Mouse (Mus musculus) cerebellum, postnatal 4 days (tissue): Measurements from ENCODE around the gene Syt7.
A peak's percentile ranks its signal among the peaks of the same experiment; 100 is the strongest.

Source experiments
- DNase-seq, 2 experiments: peaks; one replicate each; pipeline ENCODE4 v3.0.0; 2022; ENCODE audit warnings: low spot score in 2 of 2, mixed read lengths in 1 of 2

Gene Syt7

DNA sequence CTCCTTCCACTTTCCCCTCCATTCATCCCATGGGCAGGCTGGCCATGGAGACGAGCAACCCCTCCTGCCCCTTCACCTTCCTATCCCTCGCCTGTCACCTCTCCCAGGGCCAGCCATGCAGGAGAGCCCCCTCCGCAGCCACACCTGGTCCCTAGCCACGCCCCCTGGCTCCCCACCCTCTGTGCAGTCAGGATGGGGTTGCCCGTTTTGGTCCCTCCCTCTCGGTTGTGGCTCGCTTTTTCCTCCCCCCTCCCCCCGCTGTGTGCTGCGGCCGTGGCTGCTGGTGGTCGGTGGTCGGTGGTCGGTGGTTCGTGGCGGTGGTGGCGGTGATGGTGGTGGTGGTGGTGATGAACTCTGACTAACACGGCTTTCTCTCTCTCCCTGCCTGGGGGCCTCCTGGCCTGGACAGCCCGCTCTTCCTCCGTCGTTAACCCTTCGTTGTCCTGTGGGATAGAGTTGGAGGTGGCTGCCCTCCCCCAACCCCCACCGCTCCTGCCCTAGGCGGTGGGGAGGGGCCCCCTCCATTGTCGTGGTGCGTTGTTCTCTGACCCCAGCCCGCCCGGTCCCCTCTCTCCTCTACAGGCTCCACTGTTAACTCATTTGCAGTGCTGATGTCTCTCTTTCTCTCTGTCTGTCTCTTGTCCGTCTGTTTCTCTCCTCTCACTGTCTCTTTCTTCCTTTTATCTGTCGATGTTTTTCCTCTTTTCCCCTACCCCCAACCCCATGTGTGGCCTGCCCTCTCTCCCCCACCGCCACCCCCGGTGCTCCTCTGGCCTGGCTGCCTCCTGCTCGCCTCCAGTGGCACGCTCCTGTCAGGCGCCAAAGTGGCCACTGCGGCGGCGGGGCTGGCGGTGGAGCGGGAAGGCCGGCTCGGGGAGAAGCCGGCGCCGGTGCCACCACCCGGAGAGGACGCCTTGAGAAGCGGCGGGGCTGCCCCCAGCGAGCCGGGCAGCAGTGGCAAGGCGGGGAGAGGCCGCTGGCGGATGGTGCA is 33.4 kb downstream of the Syt7 start:
- DNase-seq, result no peak

GRCm38 (mm10) chr19:10424751-10425150 is 35.9 kb downstream of the Syt7 start:
- no peak for DNase-seq

DNA sequence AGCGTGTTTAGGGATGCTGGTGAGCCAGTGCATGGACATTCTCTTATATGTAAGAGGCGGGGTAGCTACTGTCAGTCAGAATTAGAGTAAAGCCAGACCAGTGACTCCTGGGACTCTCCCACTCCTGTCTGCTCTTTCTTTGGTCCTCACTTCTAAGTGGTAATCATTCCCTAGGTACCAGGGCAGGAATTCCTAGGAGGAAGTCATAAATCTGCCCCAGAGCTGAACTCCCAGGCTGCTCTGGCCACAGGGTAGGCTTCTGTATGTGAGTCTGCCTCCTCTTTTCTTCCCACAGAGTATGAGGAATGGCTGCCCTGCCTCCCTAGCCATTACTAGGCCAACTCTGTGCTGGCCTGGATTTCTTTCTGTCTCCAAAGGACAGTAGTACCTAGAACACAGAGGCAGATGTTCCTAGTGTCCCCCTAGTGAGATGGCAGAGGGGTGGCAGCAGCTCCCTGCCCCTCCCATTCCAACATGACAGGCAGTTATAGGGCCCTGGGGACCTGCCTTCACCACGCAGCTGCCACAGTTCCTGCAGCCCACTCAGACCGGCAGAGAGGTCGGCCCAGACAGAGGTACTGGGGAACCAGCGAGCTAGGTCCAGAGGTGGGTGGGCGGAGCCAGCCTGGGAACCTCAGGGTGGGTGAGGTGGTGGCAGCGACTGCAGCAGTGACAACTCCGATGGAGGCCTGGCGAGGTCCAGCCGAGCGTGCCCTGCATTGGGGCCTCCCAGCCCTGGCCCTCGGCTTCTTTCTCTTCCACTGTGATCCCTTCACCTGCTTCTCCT is 36.8 kb downstream of the Syt7 start:
- DNase-seq, result no peak

GRCm38 (mm10) chr19:10426312-10426711 is 37.4 kb downstream of the Syt7 start:
- DNase-seq, result no peak

GRCm38 (mm10) chr19:10426793-10427192 is 37.9 kb downstream of the Syt7 start:
- DNase-seq, result no peak

GRCm38 (mm10) chr19:10427431-10427830 is 38.5 kb downstream of the Syt7 start:
- DNase-seq, result no peak

DNA sequence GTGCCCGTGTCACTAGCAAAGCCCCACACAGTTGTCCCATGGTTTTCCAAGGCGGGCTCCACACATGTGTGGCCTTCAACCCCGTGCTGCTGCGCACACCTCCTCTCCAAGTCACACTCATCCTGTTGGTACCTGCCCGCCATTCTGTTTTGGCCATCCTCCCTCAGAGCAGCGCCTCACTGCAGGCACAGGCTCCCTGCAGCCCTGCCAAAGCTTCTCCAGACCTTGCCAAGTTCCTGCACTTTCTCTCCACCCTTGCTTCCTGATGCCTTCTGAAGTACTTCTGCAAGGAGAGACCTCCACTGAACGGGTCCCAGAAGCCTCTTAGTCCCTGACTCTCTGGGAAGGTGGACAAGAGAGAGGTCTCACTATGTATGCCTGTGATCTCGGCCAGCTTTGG is 40.5 kb downstream of the Syt7 start:
- DNase-seq, result no peak

GRCm38 (mm10) chr19:10431410-10431809 is 42.5 kb downstream of the Syt7 start:
- DNase-seq, result no peak

GRCm38 (mm10) chr19:10431841-10432240 is 43.0 kb downstream of the Syt7 start:
- DNase-seq, result no peak

GRCm38 (mm10) chr19:10433225-10433624 is 44.3 kb downstream of the Syt7 start:
- no peak for DNase-seq

- DNase-seq, result no peak
These were observed 45.1 kb downstream of the Syt7 start for GRCm38 (mm10) chr19:10433879-10434540.

GRCm38 (mm10) chr19:10434927-10435326 is 46.0 kb downstream of the Syt7 start:
- no peak for DNase-seq

DNA sequence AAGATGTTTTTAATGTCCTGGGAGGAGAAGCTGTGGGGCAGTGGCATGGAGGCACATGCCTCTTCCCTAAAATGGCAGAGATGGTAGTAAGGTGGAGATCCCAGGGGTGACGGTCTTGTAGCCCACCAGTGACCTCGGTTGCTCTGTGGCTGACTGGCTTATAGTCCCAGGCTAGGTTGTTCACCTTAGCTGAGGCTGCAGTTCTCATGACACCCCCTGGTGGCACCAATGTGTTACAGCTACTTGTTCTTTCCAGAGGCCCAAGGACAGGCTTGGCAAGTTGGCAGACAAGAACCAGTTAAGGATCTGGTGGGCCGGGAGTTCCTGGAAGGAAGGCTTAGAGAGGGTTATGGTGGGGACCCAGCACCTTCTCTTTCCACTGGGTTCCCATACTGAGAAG is 47.0 kb downstream of the Syt7 start:
- peak; percentile 49 to 73 for DNase-seq

DNA sequence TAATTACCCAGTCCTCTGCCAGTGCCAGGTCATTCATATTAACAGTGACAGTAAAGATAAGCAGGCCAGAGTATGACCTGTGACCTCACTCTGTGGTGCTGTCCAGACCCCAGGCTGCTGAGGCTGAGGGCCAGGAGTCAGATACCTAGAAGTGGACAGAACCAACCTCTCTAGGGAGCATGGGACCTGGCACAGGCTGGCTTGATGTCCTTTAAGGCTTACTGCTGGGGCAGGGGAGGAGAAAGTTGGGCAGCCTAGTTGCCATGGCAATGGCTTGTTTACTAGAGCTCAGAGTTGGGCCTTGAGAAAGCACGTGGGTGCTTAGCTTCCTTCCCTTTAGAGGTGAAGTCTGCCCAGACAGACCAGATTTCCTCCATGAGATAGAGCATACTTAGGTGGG is 47.8 kb downstream of the Syt7 start:
- no peak for DNase-seq

- no peak for DNase-seq
These were observed 48.6 kb downstream of the Syt7 start for GRCm38 (mm10) chr19:10437521-10437920.

DNA sequence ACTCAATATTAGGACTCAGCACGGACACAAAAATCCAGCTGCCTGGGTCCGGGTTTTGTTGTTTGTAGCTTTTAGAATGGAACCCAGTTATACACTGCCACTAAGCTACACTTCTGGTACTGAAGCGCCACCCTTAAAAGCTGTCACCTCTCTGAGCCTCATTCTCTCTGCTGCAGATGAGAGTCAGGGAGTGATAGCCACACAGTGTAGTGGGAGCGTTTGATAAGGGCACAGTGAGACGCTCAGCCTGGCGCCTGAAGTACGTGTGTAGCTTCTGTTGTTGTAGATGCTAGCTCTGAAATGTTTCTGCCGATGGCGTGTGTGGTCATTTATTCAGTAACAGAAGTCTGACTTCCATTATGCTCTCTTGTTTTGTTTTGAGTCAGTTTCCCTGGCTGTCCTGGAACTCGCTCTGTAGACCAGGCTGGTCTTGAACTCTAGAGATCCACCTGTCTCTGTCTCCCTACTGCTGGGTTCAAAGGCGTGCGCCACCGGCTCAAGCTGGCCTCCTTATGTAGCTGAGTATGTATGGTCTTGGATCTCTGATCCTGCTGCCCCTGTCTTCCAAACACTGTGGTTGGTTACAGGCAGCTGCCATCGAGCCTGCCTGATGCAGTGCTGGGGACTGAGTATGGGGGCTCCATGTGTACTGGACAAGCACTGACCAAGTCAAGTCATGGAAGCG is 55.9 kb downstream of the Syt7 start:
- DNase-seq, result no peak

DNA sequence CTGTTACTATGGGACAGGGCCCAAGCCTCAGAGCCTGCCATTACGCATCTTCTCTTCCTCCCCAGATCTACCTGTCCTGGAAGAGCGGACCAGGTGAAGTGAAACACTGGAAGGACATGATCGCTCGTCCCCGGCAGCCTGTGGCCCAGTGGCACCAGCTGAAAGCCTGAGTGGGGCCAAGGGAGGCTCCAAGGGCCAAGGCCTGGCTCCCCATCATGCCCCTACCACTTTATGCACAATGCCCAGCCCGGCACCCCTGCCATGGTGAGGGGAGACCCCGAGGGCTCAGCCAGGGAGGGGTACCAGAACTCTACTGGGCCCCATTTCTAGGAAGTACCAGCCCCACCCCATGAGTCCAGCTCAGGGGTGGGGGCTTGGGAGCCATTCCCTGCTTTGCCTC is 59.4 kb downstream of the Syt7 start:
- no peak for DNase-seq

DNA sequence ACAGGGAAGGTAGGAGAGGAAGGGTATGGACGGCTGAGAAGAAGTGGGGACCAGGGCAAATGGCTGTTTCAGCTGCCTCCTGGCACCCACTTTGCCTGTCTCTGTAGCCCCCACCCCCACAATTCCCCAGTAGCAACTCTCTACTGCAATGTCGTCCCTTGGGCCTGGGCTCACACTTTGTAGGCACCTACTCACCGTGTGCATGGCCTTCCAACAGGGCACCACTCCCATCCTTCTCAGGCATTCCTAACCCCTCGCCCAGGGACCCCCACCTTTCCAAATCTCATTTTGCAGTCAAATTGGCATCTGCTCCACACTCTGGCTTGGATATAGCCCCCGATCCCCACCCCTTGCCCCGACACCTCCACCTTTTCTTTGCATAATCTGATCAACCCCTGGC is 60.3 kb downstream of the Syt7 start:
- DNase-seq, result no peak

DNA sequence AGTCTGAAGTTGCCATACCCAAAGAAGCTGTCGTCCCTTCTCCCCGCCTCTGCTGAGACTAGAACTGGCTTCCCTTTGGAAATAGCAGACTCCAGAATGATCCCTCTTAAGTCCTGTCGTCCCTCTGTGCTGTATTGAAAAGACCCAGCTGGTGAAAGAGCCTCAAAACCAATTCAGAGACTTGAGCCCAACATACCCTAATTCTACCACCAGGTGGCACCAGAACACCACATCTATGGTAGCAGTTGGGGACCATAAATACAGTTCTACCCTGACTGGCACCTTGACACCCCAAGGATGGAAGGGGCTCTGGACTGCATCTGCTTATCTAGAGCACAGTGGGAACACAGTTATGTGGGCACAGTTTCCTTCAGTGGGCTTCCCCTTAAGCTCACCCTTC is 60.8 kb downstream of the Syt7 start:
- DNase-seq, result peak; percentile 53 to 75

GRCm38 (mm10) chr19:10454718-10455436 is 66.0 kb downstream of the Syt7 start:
- DNase-seq, result no peak

GRCm38 (mm10) chr19:10455437-10455806 is 66.5 kb downstream of the Syt7 start:
- no peak for DNase-seq
